Mouse (Mus musculus): Measurements from ENCODE around the gene Nme6. TPM values are rescaled to one million over a fixed set of nuclear protein-coding genes. Genes with fewer than 3 reads are reported as not detected.

Gene Nme6
- polyA plus RNA-seq, 1 experiment = not detected

DNA sequence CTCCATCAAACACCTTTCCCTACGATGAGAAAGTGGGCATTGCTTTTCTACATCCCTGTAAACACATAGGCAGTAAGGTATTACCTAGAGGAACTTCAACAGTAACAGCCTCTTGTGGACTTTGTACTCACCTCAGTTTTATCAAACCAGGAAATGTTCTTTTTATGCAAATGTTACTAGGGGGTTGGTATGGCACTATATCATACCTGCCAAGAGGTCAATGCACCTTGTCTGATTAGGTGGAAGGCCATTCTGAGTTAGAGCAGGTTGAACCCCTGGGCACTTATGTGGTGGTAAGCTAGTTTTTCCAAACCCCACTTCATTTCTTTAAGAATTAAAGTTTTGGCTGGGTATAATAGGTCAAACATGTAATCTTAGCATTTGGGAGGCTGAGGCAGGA, 46.8 kb downstream of the Nme6 start:
- peaks cover 3% of the 10 kb centered on the region; the same call in 1 of the 2 replicates for H3K4me1 ChIP-seq (ENCODE audit: control insufficient read depth, insufficient read depth, low read length)
- no peak overlapping the region for H3K4me3 ChIP-seq (ENCODE audit: insufficient read depth, low read depth, low read length)
- TF ChIP-seq CTCF (IDR thresholded peaks at IDR 0.05; ENCODE audit: insufficient read depth, low read depth, low read length) (no peak), POLR2A (IDR thresholded peaks at IDR 0.05; ENCODE audit: insufficient read depth, low read depth, low read length) (no peak)
- H3K27ac ChIP-seq (ENCODE audit: insufficient read depth, low read depth, low read length) = no peak overlapping the region
- 100% methylated on average over 1 of the region's 1 CpGs for WGBS

GRCm38 (mm10) chr9:109886259-109886658, 53.7 kb downstream of the Nme6 start:
- WGBS = 81% methylated on average over 4 of the region's 4 CpGs
- H3K4me1 ChIP-seq (ENCODE audit: control insufficient read depth, insufficient read depth, low read length) = no peaks in the 10 kb centered on the region
- no peak overlapping the region for H3K4me3 ChIP-seq (ENCODE audit: insufficient read depth, low read depth, low read length)
- H3K27ac ChIP-seq (ENCODE audit: insufficient read depth, low read depth, low read length) = no peak overlapping the region
- TF ChIP-seq CTCF (IDR thresholded peaks at IDR 0.05; ENCODE audit: insufficient read depth, low read depth, low read length) = no peak

DNA sequence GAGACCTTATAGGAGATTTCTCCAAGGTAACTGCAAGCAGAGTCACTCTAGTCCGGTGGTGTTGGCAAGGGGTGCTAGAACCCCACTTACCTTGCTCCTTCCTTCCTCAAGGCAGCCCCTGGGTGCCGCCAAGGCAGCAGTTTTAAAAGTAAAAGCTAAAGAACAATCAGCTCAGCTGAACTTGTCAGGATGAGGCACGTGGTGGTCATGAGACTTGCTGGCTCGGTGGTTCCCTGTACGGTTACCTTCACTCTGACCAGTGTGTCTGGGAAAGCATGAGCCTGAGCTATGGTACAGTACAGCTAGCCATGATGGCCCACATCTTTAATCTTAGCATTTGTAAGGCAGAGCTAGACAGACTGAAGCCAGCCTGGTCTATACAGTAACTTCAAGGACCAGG, 54.8 kb downstream of the Nme6 start:
- no peak overlapping the region for H3K4me3 ChIP-seq (ENCODE audit: insufficient read depth, low read depth, low read length)
- WGBS = 90% methylated on average over 5 of the region's 5 CpGs
- H3K27ac ChIP-seq (ENCODE audit: insufficient read depth, low read depth, low read length) = no peak overlapping the region
- TF ChIP-seq POLR2A (IDR thresholded peaks at IDR 0.05; ENCODE audit: insufficient read depth, low read depth, low read length) (no peak), CTCF (IDR thresholded peaks at IDR 0.05; ENCODE audit: insufficient read depth, low read depth, low read length) (no peak)
- H3K4me1 ChIP-seq (ENCODE audit: control insufficient read depth, insufficient read depth, low read length) = no peaks in the 10 kb centered on the region

GRCm38 (mm10) chr9:109891501-109891900, 59.0 kb downstream of the Nme6 start:
- 90% methylated on average over 8 of the region's 8 CpGs for WGBS
- Histone ChIP-seq H3K4me1 (ENCODE audit: control insufficient read depth, insufficient read depth, low read length) (peaks cover 3% of the 10 kb centered on the region), H3K4me3 (ENCODE audit: insufficient read depth, low read depth, low read length) (no peak overlapping the region), H3K27ac (ENCODE audit: insufficient read depth, low read depth, low read length) (no peak overlapping the region)
- no peak for TF ChIP-seq CTCF (IDR thresholded peaks at IDR 0.05; ENCODE audit: insufficient read depth, low read depth, low read length)
- TF ChIP-seq POLR2A (IDR thresholded peaks at IDR 0.05; ENCODE audit: insufficient read depth, low read depth, low read length) = no peak

Other genes with a start within 250 kb of the Nme6 start
- gene Fbxw24, start 206.7 kb upstream of the Nme6 start, polyA plus RNA-seq (2012; ENCODE audit: insufficient read depth, insufficient read length, low replicate concordance, missing spikeins) = not detected in 2 replicates
- gene Fbxw25, start 168.1 kb upstream of the Nme6 start, polyA plus RNA-seq (2012; ENCODE audit: insufficient read depth, insufficient read length, low replicate concordance, missing spikeins) = not detected in 2 replicates
- not detected in 2 replicates for gene Fbxw18, start 130.0 kb upstream of the Nme6 start, polyA plus RNA-seq (2012; ENCODE audit: insufficient read depth, insufficient read length, low replicate concordance, missing spikeins)
- gene Fbxw26, start 86.7 kb upstream of the Nme6 start, polyA plus RNA-seq (2012; ENCODE audit: insufficient read depth, insufficient read length, low replicate concordance, missing spikeins) = not detected in 2 replicates
- gene Fbxw27, start 42.1 kb upstream of the Nme6 start, polyA plus RNA-seq (2012; ENCODE audit: insufficient read depth, insufficient read length, low replicate concordance, missing spikeins) = not detected in 2 replicates
- not detected in 2 replicates for gene Spink8, start 20.5 kb upstream of the Nme6 start, polyA plus RNA-seq (2012; ENCODE audit: insufficient read depth, insufficient read length, low replicate concordance, missing spikeins)
- gene Camp, start 16.9 kb downstream of the Nme6 start, polyA plus RNA-seq (2012; ENCODE audit: insufficient read depth, insufficient read length, low replicate concordance, missing spikeins) = not detected in 2 replicates
- gene Cdc25a, start 42.8 kb downstream of the Nme6 start, polyA plus RNA-seq (2012; ENCODE audit: insufficient read depth, insufficient read length, low replicate concordance, missing spikeins) = not detected in 2 replicates
- gene Map4, start 98.7 kb downstream of the Nme6 start, polyA plus RNA-seq (2012; ENCODE audit: insufficient read depth, insufficient read length, low replicate concordance, missing spikeins) = 93.0 and 647 TPM in 2 replicates